Mouse (Mus musculus) right cerebral cortex, postnatal 14 days (tissue): ENCODE results near the gene Nhsl1.
A peak's percentile ranks its signal among the peaks of the same experiment; 100 is the strongest.
"Not testable (repeated sequence)": the region's sequence is repeated elsewhere in the genome, so short reads cannot be mapped to it uniquely, and the experiment has no call there.

Experiments used
- DNase-seq: peaks from one replicate; pipeline ENCODE4 v3.0.0; 2022

Gene Nhsl1

DNA sequence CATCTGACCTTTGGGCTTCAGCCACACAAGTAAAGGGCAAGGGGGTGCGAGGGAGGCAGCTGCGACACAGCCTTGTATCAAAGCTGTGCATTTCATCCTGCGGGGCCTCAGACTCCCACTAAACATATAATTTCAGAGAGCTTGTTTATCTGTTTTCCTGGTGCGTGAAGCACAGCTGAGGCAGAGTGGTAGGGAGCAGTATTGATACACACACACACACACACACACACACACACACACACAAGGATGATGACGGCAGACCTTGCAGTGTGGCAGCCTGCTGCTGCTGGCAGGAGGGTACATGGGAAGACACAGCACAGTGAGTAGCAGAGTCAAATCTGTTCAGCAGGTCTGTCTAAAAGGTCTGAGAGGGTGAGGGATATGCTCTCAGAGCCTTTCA lies 85.9 kb downstream of the Nhsl1 start:
- DNase-seq, result no peak

DNA sequence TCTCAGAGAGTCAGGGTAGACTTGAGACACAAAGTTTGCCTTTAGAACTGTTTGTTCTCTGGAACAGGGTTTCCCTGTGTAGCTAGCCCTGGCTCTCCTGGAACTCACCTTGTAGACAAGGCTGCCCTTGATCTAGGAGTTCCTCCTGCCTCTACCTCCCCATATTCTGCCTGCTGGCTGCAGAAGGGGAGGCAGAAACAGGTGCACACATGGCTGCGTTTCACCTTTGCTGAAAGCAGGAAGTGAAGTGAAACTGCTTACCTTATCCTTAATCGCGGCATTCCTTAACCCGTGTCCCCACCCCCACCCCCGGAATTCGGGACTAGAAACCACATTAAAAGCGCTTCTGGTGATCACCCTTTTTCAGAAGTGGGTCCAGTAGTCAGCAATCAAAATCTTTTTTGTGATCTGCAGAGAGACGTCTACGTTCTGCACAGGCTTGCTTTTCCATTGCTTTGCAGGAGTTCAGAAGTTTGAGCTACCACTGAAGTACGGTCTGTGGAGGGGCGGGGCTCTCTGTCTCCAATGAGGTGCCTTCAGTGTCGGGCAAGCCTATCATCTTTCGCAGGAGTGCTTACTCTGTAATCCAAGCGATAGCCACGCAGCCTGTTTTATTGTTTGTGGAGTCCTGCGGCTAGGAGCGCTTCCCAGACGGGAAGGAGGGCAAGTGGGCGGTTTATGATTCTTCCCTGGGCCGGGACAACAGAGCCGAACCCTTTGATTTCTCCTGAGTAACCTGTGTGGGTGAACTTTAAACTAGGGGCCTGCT lies 88.5 kb downstream of the Nhsl1 start:
- DNase-seq, result peak; percentile 29

DNA sequence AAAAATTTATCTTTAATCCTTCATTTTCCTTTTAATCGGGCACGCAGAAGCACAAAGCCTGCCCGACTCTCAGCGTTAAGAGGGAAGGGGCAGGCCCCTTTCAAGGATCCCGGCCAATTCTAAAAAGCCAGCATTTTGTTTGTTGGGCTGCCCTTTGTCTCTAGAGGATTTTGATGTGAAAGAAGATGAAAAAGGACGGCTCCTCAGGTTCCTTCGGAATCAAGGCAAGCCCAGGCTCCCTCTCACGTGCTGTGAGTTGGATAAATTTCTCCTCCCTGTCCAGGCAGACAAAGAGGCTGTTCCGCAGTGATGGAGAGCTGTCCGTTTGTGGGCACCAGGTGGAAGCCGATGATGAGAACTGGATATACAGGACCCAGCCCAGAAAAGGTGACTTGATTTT lies 89.3 kb downstream of the Nhsl1 start:
- DNase-seq, result no peak

DNA sequence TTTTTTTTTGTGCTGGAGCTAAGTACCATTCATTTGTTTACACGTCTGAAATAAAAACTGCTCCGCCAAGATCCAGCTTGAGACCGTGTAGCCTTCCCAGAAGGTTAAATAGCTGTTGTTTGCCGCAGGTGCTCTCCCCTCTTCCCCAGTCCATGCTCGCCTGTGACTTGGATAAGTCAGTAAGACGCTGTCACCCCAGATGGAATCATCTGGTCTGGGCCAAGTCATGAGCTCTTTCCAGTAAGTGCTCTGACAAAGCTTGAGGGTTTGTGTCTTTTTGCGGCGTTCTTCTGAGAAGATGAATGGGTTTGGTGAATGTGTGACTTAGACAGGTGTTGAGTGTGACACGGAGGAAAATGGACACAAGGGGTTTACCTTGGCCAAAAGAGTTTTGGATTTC lies 89.8 kb downstream of the Nhsl1 start:
- DNase-seq, result no peak

DNA sequence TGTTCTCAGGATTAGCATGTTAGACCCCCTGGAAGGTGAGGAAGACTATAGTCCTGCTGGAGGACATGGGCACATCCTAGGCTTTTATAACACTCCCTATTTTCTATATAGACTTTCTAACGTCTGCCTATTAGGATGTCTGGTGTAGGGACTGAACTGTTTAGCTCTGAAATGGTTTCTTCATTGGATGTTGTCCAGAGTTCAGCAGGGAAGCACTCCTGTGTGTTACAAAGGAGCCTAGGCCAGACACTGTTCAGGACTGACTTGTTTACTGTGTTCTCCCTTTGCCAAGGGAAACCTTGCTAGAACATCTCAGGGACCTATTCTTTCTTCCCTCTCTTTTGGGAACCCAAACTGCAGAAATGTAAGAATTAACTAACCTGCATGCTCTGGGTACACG lies 90.3 kb downstream of the Nhsl1 start:
- DNase-seq, result no peak

DNA sequence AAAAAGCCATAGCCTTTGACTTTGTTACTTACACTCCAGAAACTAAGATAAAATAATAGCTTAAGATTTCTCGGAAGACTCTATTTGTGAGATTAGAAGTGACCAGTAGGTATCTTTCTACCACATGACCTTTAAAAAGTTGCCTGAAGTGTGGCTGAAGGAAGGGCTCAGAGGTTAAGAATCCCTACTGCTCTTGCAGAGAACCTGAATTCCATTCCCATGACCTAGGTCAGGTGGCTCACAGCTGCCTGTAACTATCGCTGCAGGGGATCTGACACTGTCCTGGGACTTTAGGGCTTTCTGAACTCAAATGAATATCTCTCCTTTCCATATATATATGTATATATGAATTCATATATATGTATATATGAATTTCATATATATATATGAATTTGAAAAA lies 92.5 kb downstream of the Nhsl1 start:
- no peak for DNase-seq

DNA sequence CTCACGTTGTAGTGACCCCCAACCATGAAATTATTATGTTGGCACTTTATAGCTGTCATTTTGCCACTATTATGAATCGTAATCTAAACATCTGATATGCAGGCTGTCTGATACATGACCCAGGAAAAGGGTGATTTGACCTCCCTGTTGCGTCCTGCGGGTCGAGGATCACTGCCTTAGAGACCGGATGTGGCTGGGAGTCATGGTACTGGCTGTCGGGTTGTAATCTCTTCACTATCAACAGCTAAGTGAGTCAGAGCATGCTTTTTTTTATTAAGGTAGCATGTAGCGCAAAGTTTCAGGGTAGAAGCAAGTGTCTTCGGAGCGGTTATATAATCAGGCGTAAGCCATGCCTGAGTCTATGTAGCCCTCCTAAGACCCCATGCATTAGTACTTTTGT lies 97.2 kb downstream of the Nhsl1 start:
- DNase-seq, result no peak

DNA sequence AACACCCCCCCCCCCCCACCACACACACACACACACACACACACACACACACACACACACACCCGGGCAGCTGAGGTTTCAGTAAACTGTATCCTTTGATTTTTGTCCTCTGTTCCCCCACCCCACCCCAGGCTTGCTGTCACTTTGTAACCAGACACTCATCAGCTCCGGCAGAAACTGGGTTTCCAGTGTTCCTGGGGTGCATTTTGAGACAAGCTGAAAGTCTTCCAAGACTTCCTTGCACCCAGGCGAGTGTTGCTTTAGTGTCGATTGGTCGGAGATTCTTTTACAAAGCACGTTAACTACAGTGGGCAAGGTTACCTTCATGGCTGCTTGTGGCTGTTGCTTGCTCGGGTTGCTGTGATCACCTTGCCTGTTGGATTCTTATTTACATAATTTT lies 99.4 kb downstream of the Nhsl1 start:
- no peak for DNase-seq

DNA sequence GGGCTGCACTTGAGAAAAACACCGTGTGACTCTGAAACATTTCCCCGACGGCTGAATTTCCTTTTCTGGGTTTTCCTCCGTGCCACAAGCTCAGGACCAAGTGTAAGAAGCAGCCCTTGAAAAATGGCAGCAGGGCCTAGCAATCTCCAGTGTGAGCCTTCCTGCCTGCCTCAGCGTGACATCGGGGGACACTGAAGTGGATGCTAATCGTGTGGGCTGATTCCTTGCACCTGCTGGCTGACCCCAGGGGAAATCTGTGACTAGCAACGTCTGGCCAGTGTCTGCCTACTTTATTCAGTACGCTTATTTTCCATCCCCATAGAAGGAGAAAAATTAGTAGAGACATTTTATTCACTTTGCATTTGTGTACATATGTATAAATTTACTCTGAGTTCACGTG lies 100.7 kb downstream of the Nhsl1 start:
- DNase-seq, result no peak

DNA sequence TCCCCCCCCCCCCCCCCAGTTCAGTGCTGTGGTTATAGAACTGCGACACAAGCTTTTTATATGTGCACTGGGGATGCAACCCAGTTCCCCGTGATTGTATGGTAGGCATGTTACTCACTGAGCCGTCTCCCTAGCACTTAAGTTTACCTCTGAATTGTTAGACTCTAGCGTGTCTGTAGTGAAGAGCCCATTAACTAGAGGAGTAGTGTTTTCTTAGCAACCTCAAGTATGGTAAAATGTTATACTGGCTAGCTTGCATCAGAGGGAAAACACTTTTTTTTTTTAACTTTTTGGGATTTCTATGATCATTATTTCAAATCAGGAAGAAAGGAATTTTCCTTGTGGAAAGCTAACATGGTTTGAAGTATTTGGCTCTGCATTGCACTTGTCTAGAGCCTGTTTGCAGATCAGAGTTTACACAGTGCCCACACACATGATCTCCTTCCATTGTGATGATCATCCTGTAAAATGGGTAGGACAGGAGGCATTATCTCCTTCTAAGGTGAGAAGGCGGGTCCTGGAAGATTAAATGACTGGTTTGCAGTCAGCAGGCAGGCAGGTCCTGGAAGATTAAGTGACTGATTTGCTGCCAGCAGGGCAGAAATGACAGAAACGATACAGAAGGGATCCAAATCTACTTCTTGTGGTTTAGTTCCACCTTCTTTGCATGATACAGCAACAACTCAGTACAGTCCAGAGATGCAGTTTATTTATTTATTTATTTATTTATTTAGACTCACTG lies 101.6 kb downstream of the Nhsl1 start:
- no peak for DNase-seq

DNA sequence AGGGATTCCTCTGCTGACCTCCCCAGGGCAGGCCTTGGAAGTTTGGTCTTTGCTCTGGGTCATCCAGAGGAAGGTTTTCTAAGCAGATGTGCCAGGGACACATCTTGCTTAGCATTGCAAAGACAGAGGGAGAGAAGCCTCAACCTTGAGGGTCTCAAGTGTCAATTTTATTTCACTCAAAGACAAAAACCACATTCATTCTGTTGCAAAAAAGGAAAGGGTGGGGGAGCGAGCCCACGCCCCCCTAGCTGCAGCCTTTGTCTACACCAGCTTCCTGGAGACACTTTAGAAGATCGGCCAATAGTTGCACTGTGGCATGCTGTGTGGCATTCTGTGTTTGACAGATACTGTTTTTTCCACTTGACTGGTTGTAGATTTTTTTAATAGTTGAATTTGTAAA lies 104.2 kb downstream of the Nhsl1 start:
- DNase-seq, result no peak

DNA sequence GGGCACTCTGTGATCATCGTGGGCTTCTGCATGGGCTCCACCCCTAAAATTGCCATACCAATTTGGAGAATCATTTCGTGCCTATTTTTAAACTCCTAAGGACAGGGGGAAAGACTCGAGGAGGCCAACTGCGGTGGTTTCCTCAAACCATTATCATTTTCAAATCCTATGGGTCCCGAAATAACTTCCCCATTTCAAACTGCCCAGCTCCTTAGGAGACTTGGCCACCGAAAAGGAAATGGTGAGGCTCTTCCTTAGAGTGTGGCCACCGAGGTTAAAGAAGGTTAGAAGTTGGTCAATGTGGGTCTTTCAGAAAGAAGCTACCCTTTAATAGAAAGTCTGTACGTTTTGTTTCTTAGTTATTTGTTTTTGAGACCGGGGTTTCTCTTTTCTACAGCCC lies 104.8 kb downstream of the Nhsl1 start:
- DNase-seq, result no peak

DNA sequence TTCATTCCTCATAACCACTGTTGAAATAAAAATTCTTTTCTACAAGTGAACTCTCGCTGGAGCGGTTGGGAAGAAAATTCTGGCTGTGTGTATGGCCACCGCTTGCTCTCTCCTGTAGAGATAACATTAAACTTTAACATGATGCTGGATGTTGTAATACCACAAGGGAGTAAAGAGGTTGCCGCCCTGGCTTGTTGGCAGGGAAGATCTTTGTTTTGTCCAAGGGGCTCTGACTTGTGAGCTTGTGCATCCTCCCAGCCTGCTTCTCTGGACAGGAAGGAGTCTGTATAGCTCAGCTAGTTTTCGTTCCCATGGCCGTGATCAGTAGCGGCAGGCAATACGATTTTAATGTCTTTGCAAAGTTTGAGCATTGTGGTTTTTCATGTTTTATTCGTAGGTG lies 109.1 kb downstream of the Nhsl1 start:
- DNase-seq, result no peak

DNA sequence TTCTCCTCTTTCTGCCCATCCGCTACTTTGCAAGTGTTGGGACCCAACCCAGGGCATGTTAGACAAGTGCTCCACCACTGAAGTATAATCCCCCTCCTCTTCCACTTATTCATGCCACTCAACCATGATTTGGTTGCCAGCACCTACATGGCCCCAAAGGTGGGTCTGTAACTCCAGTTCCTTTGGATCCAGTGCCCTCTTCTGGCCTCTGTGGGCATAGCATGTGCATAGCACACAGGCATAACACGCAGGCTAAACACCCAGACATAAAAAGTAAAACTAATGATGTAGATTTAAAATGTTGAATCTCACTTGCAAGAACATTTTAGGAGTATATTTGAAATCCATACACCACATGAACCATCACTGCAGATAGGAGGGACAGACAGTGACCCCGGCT lies 110.7 kb downstream of the Nhsl1 start:
- no peak for DNase-seq

DNA sequence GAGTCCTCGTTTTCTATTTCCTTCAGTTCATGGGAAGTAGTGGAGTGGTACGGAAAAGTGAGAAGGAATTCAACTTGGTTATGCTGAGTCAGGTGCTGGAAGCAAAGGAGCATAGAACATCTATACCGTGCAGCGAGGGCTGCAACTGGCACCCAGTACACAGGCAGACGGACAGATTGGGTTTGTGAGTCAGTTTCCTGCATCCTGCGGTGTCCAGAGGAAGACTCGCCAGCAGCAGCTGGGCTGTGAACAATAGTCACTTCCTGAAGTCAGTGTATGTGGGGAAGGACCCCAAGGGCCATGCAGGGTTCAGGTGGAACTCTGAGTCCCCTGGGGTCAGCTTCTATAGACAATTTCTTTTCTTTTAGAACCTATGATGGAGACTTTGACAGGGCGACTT lies 111.4 kb downstream of the Nhsl1 start:
- no peak for DNase-seq

DNA sequence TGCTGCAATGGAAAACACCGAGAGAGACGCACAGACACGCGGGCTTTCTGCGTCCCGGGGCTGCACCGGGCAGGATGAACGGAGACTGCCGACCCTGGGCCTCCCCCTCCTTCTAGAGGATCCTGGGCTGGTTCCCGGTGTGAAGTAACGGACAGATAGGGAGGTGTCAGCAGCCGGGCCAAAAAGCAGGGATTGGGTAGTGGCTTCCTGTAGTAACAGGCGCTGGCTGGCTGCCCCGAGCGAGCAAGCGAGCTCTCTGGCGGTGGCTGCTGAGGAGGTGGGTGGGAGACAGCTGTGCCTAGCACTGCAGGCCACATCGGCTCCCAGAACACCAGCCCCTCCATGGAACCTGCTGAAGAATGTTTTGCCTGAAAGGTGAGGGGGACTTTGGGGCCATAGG lies 112.2 kb downstream of the Nhsl1 start:
- DNase-seq, result peak; percentile 64

DNA sequence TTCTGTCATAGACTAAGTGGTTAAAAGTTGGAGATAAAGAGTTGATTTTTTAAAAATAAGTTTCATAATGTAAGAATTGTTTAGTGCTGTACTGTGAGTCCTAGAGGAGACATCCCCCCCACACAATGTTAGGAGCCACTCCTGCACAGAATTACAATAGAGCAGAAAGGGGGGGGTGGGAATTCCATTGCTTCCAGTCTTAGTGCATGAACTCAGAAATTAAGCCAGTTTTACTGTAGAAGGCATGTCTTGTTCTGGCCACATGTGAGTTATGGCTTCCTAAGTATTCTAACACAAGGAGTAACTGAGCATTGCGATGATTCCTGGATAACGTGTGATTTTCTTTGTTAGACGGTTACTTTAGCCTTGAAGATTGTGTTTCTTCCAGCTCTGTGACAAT lies 112.8 kb downstream of the Nhsl1 start:
- no peak for DNase-seq

DNA sequence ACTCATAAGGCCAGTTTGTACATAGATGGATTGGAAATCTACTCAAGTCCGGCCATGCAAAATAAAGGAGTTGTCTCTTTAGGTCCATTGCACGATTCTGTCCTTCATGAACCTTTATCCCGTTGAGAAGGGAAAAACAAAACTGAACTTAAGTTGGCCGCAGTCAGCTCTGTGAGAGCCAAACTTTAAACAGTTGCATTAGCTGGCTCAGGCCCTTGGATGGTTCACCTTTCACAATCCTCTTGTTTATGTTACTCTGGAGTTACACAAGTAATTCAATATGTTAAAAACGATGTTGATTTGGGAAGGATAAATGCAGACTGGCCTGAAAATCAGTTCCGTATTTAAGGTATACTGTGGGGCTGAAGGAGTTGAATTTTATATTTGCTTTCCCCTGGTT lies 116.7 kb downstream of the Nhsl1 start:
- DNase-seq, result no peak

DNA sequence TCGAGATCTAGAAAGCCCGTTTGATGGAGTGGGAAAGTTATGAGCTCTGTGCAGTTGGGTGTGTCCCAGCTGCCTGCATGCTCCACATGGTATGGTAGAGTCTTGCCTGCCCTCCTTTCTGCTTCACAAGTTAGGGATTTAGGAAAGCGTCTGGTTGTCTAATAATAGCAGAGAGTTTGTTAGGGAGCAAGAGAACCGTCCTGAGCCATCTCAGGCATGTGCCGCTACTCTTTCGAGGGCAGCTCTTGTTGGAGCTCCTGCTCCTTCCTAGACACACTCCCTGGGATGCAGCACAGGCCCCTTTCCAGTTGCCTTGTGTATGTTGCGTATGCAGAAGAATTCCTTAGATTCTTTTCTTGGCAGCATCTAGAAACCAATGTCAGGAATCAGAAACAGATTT lies 117.2 kb downstream of the Nhsl1 start:
- no peak for DNase-seq

DNA sequence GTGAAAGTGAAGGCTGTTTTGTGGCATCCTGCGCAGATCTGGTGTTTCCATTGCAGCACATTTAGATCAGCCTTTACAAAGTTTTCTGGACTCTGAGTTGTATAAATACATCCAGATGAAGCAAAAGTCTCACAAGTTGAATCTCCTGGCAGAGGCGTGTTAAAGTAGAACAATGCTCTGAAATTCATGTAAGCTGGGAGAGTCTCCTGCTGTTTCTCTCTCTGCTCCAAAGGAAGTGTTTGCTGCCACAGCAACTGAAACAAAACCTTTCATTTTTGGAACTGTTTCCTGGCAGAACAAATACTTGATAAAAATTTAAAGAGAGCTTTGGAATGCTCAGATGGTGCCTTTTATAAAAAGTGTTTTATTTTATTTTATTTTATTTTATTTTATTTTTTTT lies 118.8 kb downstream of the Nhsl1 start:
- no peak for DNase-seq

DNA sequence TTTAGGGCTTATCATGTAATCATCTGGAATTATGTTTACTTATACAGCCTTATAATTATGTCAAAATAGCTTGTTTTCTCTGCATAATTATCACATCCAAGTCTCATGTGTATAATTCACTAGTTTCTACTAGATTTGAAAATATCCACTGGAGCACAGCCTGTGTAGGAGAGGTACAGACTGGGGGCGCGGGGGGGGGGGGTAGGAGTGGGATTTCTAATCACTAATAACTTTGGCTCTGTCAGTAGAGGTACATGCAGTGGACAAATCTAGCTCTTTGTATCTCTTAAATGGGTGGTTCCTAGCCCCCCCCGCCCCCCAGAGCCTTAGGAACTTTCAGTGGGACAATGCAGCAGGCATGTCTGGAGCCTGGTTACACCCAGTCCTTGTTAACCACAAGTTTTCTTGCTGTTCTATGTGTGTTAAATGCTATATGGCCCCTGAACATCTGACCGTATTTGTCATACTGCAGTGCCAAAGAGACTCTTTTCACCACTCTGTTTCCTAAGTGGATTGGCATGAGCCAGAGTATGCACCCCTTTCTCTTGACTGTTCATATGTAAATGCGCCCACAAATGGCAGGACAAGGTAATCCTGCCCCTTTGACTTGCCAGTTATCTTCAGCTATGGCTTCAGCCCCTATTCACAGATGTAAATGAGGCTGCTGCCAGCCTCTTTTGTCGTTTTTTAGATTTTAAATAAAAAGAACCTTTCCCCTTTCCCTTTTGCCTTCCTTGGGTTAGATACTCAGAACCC lies 127.0 kb downstream of the Nhsl1 start:
- no peak for DNase-seq

DNA sequence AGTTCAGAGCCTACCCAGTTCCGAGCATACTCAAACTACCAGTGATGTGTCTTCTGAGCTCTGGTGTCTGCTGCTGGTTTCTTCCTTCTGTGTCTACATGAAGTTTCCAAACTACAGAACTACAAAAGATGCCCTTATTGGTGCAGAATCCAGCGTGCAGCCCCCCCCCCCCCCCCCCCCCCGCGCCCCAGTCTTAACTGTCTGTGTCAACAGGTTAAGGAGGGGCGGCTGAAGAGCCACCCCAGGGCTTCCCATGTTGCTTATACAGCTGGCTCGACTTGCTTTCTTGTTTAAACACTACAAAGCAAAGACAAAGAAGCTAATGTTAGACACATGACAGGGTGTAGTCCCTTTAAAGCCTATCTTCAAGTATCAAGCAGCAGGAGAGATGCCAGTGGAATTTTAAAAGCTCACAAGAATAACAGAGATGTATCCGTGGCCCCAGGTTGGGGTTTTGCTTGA lies 127.6 kb downstream of the Nhsl1 start:
- no peak for DNase-seq

DNA sequence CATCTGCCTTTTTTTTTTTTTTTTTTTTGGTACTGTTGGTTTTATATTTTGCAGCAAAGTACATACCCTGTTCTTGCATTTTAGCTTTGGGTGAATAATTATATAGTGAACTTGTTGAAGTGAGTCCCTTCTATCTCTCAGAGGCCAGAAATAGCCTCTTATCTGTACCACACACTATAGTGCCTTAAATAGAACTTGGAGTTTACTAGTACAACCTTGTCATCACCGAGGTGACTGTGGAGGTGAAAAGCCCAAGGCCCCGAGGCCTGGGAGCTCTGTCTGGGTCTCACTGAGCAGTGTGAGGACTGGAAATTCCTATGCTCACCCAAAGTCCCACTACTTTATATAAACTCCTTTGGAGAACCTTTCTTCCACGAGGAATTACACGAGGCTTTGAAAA lies 128.5 kb downstream of the Nhsl1 start:
- DNase-seq, result no peak

DNA sequence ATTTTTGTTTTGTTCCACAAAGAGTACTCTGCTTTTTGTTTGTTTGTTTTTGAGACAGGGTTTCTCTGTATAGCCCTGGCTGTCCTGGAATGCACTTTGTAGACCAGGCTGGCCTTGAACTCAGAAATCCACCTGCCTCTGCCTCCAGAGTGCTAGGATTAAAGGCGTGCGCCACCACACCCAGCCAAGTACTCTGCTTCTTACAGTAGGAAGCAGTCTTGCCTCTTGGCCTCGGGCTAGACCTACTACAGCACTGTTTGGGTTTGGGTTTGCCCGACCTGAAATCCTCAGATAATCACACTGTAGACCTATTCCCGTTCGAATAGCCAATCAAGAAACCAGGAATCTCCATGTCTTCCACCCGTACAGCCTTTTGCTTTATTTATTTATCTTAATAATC lies 130.1 kb downstream of the Nhsl1 start:
- not testable (repeated sequence) for DNase-seq
